Mouse (Mus musculus): ENCODE data around the gene Abhd13.
A peak's percentile ranks its signal among the peaks of the same experiment; 100 is the strongest.

Gene Abhd13

DNA sequence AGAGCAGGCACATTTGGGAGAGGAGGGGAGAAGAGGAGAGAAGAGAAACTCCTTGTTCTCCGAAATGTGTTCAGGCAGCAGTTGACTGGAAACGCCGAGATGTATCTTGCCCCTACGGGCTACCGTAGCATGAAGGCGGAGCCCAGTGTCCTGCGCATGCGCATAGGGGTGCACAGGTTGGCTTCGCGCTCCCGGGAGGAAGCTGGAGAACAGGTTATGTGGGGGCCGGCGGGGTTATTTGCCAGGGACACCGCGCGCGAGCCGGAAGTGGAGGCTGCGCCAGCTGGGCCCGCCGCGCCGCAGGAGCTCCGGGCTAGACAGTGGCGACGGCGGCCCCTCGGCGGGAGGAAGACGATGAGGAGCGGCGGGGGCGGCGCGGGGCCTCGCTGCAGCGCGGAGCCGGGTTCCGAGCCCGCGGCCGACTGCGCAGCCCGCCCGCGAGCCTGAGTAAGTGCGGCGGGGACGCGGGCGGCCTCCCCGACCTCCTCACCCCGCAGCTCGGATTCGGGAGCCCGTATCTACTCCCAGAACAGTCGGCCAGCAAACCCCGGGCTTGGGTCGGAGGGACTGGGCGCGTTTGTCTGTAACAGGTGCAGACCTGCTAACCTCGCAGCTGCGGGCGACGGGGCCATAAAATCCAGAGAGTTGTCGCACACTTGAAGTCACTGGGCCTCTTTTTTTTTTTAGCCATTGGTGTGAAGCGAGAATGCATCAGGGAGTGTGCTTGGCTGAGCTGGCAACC lies at the start of gene Abhd13, which contains the start of gene Lig4:
Gene Abhd13 (plus strand): TSS at position 135 of the 742 bp plus-strand sequence.
Gene Lig4 (minus strand): TSS at position 114 of the 742 bp plus-strand sequence.
- DNase-seq (ENCODE audit: low read depth, low spot score), result peak; percentile 96

DNA sequence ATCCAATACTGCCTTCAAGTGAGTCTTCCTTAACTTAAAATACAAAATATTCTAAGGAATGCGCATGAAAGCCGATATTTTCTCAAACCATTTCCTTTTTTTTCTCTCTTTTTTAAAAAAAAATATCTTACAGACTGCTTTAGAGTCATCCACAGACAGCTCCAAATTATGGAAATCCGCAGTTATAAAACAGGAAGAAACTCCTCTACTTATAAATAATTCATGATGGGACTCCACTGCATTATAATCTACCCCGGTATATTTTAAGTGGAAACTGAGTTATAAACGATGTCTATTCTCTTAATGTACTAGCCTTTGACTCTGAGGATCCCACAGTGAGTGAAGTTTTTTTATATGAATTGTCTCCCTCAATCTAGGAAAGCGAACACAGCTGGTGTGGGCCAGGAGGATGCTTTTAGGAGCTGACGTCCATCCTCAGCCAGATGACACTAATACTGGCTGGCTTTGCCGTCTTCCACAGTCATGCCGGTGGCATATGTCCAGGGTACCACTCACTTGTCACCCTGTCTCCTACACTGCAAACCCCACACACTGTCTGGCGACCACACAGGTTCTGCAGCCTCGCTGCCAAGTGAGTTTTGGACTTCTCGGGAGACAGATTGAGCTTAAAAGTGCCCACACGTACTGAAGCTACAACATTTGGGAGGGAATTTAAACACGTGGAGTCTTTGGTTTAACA lies 47.6 kb upstream of the Abhd13 start:
- peak; percentile 90 for DNase-seq (ENCODE audit: low read depth, low spot score)

DNA sequence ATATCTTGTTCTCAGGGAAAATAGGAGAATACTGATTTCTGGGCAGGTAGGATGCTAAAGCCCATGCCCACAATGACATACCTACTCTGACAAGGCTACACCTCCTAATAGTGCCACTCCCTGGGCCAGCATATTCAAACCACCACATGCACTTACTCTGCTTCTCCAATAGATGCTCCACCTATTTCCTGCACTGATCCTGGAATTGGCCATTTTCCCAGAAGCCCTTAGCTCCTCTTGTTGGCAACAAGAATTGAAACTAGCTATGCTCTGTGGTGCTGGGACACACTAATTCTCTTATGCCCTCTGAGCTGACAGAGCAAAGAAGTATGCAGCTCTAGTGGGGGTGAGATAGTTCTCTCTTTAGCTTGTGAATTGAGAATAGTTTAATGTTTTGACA lies 44.8 kb upstream of the Abhd13 start:
- no peak for DNase-seq (ENCODE audit: low read depth, low spot score)

DNA sequence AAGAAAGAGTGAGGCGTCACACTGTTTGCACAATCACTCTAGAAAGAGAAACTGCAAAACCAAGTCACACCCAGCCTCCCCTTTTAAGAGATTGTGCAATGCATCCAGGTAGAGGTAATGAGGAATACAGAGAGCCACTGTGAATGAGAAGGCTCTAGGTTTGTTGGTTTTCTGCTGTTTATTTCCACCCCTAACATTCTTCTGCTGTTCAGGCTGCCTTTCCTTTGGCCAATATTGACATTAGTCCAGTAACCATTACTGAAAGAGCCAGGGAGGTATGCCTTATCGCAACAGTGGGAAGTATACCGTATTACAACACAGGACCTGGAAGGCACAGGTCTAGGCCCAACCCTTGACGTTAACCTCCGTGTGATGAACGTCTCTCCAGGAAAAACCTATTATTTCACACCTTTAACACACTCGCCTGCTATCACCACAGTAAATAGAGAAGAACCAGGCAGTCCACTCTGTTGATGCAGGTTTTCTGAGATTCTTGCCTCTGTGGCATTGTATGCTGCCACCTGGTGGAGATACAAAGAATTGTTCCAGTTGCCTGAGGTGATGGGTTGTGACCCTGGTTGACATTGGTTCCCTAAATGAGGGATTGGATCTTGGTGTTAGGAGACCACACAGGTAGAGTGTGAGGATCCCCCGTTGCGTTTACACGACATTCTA lies 42.5 kb upstream of the Abhd13 start:
- DNase-seq (ENCODE audit: low read depth, low spot score), result no peak

DNA sequence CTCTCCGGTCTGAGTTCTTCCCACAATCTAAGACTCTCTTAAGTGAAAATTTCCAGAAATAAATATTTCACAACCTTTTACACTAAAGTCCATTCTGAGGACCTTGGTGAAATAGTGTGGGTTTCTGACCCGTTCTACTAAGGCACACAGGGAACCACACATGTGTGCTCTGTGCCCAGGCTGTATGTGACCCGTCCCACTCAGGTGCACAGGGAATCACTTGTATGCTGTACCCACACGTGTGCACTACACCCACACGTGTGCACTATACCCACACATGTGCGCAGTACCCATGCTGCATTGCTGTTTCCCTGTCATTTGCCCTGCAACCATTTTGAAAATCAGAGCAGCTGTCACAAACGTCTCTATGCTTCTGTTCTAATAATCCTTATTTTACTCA lies 41.9 kb upstream of the Abhd13 start:
- no peak for DNase-seq (ENCODE audit: low read depth, low spot score)

DNA sequence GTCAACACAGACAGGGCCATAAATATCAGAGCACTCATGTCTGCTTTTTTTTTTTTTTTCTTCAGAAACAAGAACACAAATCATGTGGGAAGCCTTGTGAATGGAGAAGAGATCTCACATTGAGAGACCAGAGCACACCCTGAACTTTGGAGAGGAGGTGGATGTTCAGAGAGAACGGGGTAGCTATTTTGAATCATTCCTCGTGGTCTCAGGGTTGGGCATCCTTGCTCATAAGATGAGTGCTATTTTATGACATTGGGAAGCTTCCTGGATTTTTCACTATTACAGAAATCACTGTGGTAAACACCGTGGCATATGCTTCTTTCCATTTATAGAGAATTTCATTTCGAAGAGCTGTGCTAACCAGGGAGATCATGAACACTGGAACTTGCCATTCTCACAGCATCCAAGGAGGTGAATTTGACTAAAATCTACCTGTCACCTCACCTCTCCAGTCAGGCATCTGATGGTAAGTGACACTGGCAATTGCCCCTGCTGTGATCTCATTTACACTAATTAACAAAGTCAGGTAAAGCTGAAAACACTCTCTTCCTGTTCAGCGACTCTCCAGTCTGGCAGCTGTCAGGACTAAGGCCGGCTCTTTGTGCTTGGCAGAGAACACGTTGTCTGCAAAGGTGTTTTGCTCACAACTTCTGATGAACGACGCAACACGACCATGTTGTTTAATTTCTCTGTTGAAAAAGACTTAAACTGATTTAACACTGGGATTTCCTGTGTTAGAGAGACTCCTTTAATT lies 28.2 kb upstream of the Abhd13 start:
- peak; percentile 32 for DNase-seq (ENCODE audit: low read depth, low spot score)

DNA sequence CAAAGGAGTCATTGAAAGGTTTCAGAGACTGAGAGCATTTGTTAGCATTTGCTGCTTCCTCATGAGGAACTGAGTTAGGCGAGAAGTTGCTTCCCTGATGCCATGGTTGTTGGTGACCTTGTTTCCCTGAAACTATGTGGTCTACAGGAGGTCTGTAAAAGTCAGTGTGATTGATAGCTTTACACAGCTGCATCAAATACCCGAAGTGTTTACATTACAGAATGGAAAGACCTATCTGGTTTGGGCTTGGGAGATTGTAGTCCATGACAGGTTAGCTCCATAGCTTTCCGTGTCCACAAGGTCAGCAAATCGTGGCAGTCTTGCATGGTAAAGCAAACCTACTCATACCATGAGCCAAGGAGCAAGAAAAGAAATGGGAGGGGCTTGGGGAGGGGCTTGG lies 19.2 kb upstream of the Abhd13 start:
- DNase-seq (ENCODE audit: low read depth, low spot score), result no peak

DNA sequence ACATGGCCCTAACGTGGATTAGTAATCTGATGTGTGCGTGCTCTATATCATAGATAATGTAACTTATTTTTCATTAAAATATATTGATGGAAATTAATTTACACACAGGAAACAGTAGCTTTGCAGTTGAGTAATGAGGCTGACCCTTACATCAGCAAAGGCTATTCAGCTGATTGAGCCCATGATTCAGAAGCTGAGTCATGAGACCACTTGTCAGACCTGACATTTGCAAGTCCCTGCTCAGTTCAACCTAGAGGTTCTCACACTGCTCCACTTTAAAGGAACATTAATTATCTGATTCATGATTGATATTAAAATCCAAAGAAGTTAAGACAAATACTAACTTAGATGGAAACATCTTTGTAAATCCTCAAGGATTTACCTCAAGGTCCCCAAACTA lies 17.6 kb upstream of the Abhd13 start:
- DNase-seq (ENCODE audit: low read depth, low spot score), result no peak

DNA sequence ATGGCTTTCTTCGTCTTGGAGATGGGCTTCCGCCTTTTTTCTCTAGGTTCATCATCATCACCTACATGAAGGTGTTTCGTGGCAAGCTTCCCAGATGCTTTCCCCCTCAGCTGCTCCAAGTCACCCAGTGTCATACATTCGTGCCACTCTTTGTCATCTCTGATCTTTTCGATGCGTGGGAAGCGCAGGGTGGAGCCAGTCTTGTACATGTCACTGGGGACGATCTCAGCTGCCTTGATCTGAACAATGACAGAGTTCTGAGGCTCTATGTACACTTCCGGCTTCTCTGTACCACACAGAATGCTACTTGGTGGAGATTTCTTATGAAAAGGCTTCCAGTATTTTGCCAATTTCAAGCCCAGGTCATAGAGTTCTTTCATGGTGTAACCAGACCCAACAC lies 5.6 kb upstream of the Abhd13 start:
- DNase-seq (ENCODE audit: low read depth, low spot score), result no peak

DNA sequence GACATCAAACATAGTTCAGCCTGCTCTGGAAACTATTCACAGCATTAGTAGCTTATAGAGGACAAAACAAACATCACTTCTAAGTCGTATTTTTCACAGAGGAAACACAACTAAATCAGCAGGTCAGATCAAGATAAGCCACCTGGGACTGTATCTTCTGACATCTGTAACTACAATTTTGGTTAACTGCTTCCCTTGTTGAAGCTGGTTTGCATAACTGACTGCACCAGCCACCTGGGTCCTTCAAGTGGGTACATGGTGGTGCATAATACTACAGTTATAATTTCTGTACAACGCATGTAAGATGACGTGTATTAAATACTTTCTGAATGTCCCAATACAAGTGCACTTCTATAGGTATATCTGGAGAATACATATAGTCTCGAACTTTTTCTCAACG lies 2.2 kb upstream of the Abhd13 start:
- DNase-seq (ENCODE audit: low read depth, low spot score), result no peak

DNA sequence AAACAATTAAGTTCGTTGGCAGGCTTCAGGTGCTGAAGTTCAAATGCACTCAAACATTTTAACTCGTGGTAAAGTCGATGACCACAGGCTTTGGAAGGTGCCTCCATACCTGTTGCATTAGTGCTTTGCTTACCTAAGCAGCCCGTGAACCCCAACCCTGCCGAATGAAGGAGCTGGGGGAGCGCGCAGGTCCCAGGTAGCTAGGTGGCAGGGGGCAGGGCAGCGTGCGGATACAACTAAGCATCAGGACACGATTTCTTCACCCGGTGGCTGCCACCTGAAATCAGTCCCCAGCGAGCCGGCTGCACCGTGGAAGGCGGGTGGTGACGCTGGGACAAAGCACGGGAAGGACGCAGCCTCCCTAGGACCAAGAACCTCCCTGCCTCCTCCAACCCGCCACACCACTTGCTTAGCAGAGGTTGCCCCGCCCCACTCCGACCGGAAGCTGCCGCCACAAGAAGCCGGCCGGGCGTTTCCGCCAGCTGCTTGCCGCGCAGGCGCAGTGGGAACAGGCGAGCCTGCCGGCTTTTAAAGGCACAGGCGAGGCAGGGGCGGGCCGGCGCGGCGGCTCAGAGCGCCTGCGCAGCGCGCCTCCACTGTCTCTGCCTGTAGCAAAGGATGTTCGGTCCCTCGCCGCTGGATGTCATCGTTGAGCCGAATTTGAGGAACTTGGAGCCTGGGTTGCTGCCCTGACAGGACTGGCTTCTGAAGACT lies 1.5 kb upstream of the Abhd13 start:
- peak; percentile 96 for DNase-seq (ENCODE audit: low read depth, low spot score)

DNA sequence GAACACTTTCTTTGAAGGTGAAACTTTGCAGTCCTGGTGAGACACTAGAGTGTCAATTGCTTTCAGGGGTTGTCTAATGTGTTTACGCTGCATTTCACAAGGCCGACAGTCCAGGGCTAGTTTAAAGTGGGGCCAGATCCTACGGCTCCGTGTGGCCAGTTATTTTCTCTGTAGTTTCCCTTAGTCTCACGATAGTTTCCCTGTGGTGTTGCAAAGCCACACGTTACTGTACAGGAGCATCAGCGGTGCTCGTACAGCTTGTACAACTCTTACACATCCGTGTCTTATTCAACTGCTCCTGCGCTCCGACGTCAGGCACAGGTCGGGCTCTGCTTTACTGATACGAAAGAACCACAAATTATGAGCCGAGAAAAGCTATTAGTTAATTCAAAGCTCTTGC lies 491 bp upstream of the Abhd13 start:
- no peak for DNase-seq (ENCODE audit: low read depth, low spot score)

DNA sequence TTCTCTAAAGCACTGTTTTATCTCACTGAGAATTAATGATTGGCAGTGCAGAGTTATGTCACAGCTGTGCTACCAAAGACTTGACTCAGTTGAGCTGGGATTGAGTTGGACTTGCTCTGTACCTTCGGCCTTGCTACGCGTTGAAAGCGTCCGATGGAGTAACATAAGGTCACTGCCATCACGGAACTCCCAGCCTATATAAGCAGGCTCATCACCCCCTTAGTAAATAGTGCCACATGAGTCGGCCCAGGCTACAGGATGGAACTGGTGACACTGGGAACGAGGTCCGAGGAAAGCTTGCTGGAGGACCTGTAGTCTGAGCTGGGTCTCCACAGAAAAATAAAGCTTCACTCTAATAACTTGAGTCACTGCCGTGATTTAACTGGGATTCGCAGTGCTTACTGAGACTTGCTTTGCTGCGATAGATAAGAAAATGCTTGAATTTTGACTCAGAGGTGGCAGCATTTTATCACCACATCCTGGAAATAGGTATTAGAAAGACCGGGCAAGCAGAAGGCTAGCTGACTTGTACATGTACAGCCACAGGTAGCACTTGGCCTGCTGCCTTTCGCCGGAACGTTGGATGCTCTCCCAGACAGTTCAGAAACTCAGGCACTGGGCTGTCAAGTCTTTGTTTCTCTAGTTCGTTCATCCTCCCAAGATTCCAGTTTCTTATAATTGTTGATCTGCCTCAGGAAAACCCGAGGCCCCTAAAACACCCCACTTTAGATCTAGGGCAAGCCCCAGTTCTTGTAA lies 1.1 kb downstream of the Abhd13 start:
- DNase-seq (ENCODE audit: low read depth, low spot score), result no peak

DNA sequence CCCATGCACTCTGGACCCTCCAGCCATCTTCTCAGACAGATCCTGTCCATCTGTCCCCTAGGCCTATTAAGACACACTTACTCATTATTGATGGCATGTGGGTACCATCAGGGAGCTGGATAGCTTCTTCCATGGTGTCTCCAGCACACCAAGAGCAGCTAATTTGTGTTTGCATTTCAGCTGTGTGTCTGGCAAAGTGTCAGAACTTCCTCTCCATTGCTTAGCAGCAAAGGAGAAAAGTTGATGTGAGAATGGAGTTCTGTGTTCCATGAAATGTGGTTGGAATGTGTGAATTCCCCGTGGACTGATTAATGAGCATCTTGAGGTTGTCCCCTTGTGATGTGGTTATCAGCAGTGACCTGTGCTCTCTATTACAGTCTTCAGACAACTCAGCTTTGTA lies 2.2 kb downstream of the Abhd13 start:
- DNase-seq (ENCODE audit: low read depth, low spot score), result no peak

DNA sequence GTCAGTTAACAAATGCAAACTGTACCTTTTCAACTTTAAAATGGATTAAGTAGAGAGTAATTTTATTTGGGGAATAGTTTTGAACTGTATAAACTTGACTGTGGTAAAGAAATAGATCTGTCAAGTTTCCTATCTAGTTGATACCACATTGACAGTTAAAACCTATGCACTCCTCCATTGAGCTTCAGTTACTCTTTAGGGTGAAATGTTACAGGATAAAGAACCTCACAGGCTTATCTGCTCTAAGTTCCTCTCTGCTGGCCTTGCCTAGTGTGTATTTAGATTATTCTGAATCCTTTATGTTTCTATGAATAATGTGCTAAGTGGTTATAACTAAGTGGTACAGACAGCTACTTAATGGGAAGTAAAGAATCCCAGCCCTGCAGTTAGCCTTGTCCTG lies 2.7 kb downstream of the Abhd13 start:
- DNase-seq (ENCODE audit: low read depth, low spot score), result no peak

DNA sequence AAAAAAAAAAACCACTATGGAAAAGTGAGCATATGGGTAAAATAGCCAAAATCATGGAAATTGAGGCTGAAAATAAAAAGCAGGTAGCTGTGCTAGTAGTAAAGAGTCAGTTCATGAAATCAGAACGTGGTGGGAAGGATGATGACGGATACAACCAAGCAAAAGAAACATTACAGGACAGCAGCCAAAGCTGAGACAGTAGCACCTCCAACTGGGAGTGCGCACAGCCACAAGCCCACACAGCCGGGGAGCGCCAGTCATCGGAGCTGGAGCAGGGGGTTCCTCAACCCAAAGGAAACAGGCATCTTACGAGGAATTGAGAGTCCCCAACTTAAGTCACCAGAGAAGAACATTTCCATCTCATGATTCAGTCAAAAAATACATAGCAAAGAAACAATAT lies 26.6 kb downstream of the Abhd13 start:
- DNase-seq (ENCODE audit: low read depth, low spot score), result no peak

DNA sequence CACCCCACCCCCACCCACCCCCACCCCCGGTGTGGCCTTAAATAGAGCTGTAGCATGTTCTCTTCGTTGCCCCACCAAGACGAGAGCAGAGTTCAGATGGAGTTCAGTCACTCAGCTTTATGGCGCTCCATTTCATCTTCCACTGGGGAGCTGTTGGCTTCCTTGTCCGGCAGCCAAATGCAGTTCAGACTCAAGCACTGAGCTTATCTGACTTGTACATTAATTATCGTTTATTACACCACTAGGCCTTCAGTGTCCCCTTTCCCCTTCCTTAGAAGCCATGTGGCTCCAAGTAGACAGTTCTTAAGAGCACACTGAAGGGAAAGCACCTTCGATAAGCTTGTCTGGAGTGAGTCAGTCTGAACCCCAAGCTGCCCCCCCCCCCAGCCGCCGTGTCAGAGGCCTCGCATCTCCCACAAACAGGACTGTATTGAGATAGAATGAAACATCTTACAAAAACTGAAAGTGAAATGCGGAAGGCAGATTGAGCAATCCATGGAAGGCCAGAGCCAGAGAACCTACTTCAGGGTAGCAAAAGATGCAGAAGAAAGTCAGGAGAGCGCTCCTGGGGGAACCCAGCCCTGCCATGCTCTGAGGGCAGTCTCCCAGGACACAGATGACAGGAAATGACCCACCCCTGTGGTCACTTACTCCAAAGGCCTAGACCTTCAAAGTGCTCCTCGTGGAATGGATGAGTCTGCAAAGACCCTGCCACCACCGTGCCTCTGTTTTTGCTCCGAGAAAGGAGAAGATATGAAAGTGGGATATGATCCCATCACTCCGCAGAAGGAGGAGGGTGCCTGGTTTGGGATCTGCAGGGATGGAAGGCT lies 28.9 kb downstream of the Abhd13 start, which contains the start of gene Tnfsf13b:
Gene Tnfsf13b (plus strand): TSS at position 312 of the 830 bp plus-strand sequence.
- DNase-seq (ENCODE audit: low read depth, low spot score), result no peak

DNA sequence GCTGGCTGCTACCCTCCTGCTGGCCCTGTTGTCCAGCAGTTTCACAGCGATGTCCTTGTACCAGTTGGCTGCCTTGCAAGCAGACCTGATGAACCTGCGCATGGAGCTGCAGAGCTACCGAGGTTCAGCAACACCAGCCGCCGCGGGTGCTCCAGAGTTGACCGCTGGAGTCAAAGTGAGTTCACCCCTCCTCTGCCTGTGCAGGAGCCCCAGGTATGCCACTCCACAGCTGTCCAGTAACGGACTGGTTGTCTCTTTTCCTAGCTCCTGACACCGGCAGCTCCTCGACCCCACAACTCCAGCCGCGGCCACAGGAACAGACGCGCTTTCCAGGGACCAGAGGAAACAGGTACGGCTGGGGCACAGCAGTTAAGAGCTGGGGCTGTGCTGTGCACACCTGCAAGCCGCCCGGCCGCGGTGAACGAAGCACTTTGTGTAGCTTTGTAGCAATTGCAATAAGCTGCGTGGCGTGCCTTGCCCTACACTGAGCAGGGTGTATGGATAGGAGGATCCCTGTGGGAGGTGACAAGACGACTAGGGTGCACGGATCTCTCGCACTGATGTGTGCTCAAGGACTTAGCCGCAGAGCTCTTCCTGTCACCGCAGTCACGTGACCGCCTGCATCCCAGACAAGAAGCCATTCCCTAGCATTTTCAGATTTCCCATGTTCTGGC lies 29.6 kb downstream of the Abhd13 start:
- peak; percentile 64 for DNase-seq (ENCODE audit: low read depth, low spot score)

DNA sequence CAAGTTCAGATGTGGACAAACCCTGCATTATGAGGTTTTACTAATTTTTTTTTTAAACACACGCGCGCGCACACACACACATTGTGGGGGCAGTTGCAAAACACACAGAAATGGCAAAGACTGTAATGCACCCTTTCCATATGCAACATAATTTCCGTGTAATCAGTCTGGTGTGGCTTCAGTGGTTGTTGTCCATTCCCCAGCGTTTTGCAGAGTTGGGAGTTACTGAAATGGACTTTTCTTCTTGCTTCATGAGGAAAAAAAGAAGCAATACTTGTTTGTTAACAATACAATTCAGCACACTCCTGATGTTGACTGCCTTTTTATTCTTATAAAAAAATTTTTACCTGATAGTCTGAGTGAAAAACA lies 30.1 kb downstream of the Abhd13 start:
- no peak for DNase-seq (ENCODE audit: low read depth, low spot score)

Data from telencephalon, adult 2 months (tissue).